Mouse (Mus musculus) CH12.LX (cell line): ENCODE measurements around the gene Gm21992. TPM values are rescaled to one million over a fixed set of nuclear protein-coding genes. Genes with fewer than 3 reads are reported as not detected.

Source experiments
- DNase-seq: peaks from one replicate; pipeline ENCODE4 v3.0.0-alpha.2; 2013; ENCODE audit errors: extremely low read depth
- H3K27ac ChIP-seq: 2 replicates; pipeline ENCODE4 v1.5.1; 2012; ENCODE audit warnings: low read depth, mild to moderate bottlenecking, control low read depth, moderate library complexity; ENCODE audit not compliant: insufficient read depth
- H3K27me3 ChIP-seq: replicated peaks from 2 replicates; pipeline ENCODE3; 2012; ENCODE audit warnings: inconsistent platforms
- H3K36me3 ChIP-seq, 2 experiments: replicated peaks in 1 of 2; 2 replicates each; pipeline versions ENCODE3 to v1.6.1; 2012; ENCODE audit warnings: inconsistent platforms in 1 of 2, low read length in 1 of 2, mild to moderate bottlenecking in 1 of 2, mixed read lengths in 1 of 2, moderate library complexity in 1 of 2; ENCODE audit not compliant: control insufficient read depth in 1 of 2, insufficient read depth in 1 of 2
- H3K4me1 ChIP-seq, 2 experiments: 2 replicates each; pipeline ENCODE4 v1.6.1; 2012; ENCODE audit warnings: inconsistent platforms in 1 of 2, moderate library complexity in 1 of 2; ENCODE audit not compliant: insufficient read depth in 2 of 2, control insufficient read depth in 1 of 2
- H3K4me2 ChIP-seq: 2 replicates; pipeline ENCODE4 v1.6.1; 2012; ENCODE audit warnings: low read depth, mild to moderate bottlenecking, control low read depth; ENCODE audit not compliant: poor library complexity, insufficient read depth, severe bottlenecking
- H3K4me3 ChIP-seq, 3 experiments: fragments of 150-350 bp in 1 of 3; sonication (generic) in 1 of 3; replicated peaks in 1 of 3; 2 replicates each; pipeline versions ENCODE3 to v1.5.1; 2011 to 2012; ENCODE audit warnings: low read depth in 2 of 3, low read length in 2 of 3, mild to moderate bottlenecking in 2 of 3, moderate library complexity in 2 of 3, control low read depth in 1 of 3, improper control_type of control experiment in 1 of 3, inconsistent platforms in 1 of 3, mixed read lengths in 1 of 3; ENCODE audit not compliant: poor library complexity in 1 of 3
- H3K79me2 ChIP-seq: replicated peaks from 2 replicates; pipeline ENCODE4 v1.6.1; 2012; ENCODE audit warnings: mild to moderate bottlenecking, moderate library complexity; ENCODE audit not compliant: control insufficient read depth, poor library complexity, insufficient read depth, severe bottlenecking; ENCODE audit errors: extremely low read depth
- H3K9ac ChIP-seq: 2 replicates; pipeline ENCODE4 v1.6.1; 2012; ENCODE audit warnings: low read depth, mild to moderate bottlenecking, control low read depth, moderate library complexity; ENCODE audit not compliant: insufficient read depth
- H3K9me3 ChIP-seq: replicated peaks from 2 replicates; pipeline ENCODE3; 2012; ENCODE audit warnings: low read length, inconsistent platforms, mixed read lengths
- CHD1 ChIP-seq: IDR thresholded peaks from 2 replicates; pipeline ENCODE4 v1.6.1; 2012; ENCODE audit warnings: low read depth, low read length, improper control_type of control experiment, inconsistent platforms
- CHD2 ChIP-seq: IDR thresholded peaks from 2 replicates; pipeline ENCODE4 v1.6.1; 2011; ENCODE audit warnings: low read length, improper control_type of control experiment
- E2F4 ChIP-seq: IDR thresholded peaks from 2 replicates; pipeline ENCODE4 v1.6.1; 2011; ENCODE audit warnings: low read depth, low read length, improper control_type of control experiment; ENCODE audit not compliant: insufficient replicate concordance
- ELF1 ChIP-seq: IDR thresholded peaks from 2 replicates; pipeline ENCODE4 v1.6.1; 2014; ENCODE audit warnings: low read depth, mild to moderate bottlenecking, inconsistent platforms, low read length, improper control_type of control experiment
- IRF4 ChIP-seq: IDR thresholded peaks from 2 replicates; pipeline ENCODE4 v1.6.1; 2014; ENCODE audit warnings: low read depth, mild to moderate bottlenecking, inconsistent platforms, low read length, improper control_type of control experiment
- JUN ChIP-seq: IDR thresholded peaks from 2 replicates; pipeline ENCODE4 v1.6.1; 2011; ENCODE audit warnings: low read depth, mild to moderate bottlenecking, low read length, improper control_type of control experiment, moderate library complexity; ENCODE audit not compliant: insufficient read depth
- JUND ChIP-seq: conservative IDR thresholded peaks from 2 replicates; pipeline ENCODE4 v1.6.1; 2011; ENCODE audit warnings: low read depth, low read length, improper control_type of control experiment
- KAT2A ChIP-seq: IDR thresholded peaks from 2 replicates; pipeline ENCODE4 v1.6.1; 2012; ENCODE audit warnings: low read length, improper control_type of control experiment, inconsistent platforms; ENCODE audit not compliant: insufficient replicate concordance
- MAX ChIP-seq: IDR thresholded peaks from 2 replicates; pipeline ENCODE4 v1.6.1; 2011; ENCODE audit warnings: low read length, improper control_type of control experiment
- MAZ ChIP-seq: IDR thresholded peaks from 2 replicates; pipeline ENCODE4 v1.6.1; 2012; ENCODE audit warnings: low read depth, mild to moderate bottlenecking, inconsistent platforms, low read length, improper control_type of control experiment, moderate library complexity
- MEF2A ChIP-seq: IDR thresholded peaks from 2 replicates; pipeline ENCODE4 v1.6.1; 2014; ENCODE audit warnings: low read depth, mild to moderate bottlenecking, inconsistent platforms, low read length, improper control_type of control experiment, borderline replicate concordance
- MYC ChIP-seq: IDR thresholded peaks from 2 replicates; pipeline ENCODE4 v1.6.1; 2011; ENCODE audit warnings: low read depth, mild to moderate bottlenecking, improper control_type of control experiment, low read length
- NELFE ChIP-seq: IDR thresholded peaks from 2 replicates; pipeline ENCODE4 v1.6.1; 2011; ENCODE audit warnings: low read depth, low read length, improper control_type of control experiment
- PAX5 ChIP-seq: IDR thresholded peaks from 2 replicates; pipeline ENCODE4 v1.6.1; 2012; ENCODE audit warnings: low read length, inconsistent platforms, mixed read lengths
- RCOR1 ChIP-seq: conservative IDR thresholded peaks from 2 replicates; pipeline ENCODE4 v1.6.1; 2012; ENCODE audit warnings: low read depth, mild to moderate bottlenecking, inconsistent platforms, low read length, improper control_type of control experiment
- SIN3A ChIP-seq: IDR thresholded peaks from 2 replicates; pipeline ENCODE4 v1.6.1; 2012; ENCODE audit warnings: low read length, improper control_type of control experiment, inconsistent platforms
- SMC3 ChIP-seq: IDR thresholded peaks from 2 replicates; pipeline ENCODE4 v1.6.1; 2011; ENCODE audit warnings: low read depth, low read length, improper control_type of control experiment
- UBTF ChIP-seq: IDR thresholded peaks from 2 replicates; pipeline ENCODE4 v1.6.1; 2012; ENCODE audit warnings: low read depth, mild to moderate bottlenecking, inconsistent platforms, low read length, improper control_type of control experiment, moderate library complexity
- USF1 ChIP-seq: IDR thresholded peaks from 2 replicates; pipeline ENCODE4 v1.6.1; 2014; ENCODE audit warnings: low read depth, mild to moderate bottlenecking, inconsistent platforms, low read length, improper control_type of control experiment
- USF2 ChIP-seq: conservative IDR thresholded peaks from 2 replicates; pipeline ENCODE4 v1.6.1; 2011; ENCODE audit warnings: low read depth, low read length, improper control_type of control experiment
- ZKSCAN1 ChIP-seq: IDR thresholded peaks from 2 replicates; pipeline ENCODE4 v1.6.1; 2012; ENCODE audit warnings: low read depth, inconsistent platforms, low read length, improper control_type of control experiment, borderline replicate concordance
- ZMIZ1 ChIP-seq: IDR thresholded peaks from 2 replicates; pipeline ENCODE4 v1.6.1; 2012; ENCODE audit warnings: low read depth, mild to moderate bottlenecking, inconsistent platforms, low read length, improper control_type of control experiment
- dilution Hi-C: fragments of 300-500 bp; cut with MboI; formaldehyde crosslinking; loops from 2 replicates; pipeline ENCODE4 v1.14.3; 2020; ENCODE audit warnings: low sequenced_read_pairs; ENCODE audit not compliant: extremely low pct_unique_long_range_greater_than_20kb, extremely low pct_ligation_motif_present
- in situ Hi-C: fragments of 300-500 bp; cut with MboI; formaldehyde crosslinking; loops from 3 replicates; pipeline ENCODE4 v1.14.3; 2019; ENCODE audit warnings: low sequenced_read_pairs, low pct_ligation_motif_present, low pct_unique_long_range_greater_than_20kb, mixed read lengths
- polyA plus RNA-seq: library from polyadenylated mRNA; unstranded; fragments of >175 nt; gene quantifications from 2 replicates; pipeline ENCODE4 v1.2.1, GENCODE M21; 2012; ENCODE audit warnings: low read depth; ENCODE audit not compliant: insufficient read length
- total RNA-seq, 2 experiments: library from RNA; depleted of rRNA; stranded (reverse); fragments of 300-350 nt in 1 of 2; fragments of >200 nt in 1 of 2; gene quantifications; 2 replicates each; pipeline ENCODE4 v1.2.3; 2012 to 2014

The Gm21992 gene
- total and polyA plus RNA-seq, 3 experiments: 3.9 to 44.3 (median 17.0) TPM

DNA sequence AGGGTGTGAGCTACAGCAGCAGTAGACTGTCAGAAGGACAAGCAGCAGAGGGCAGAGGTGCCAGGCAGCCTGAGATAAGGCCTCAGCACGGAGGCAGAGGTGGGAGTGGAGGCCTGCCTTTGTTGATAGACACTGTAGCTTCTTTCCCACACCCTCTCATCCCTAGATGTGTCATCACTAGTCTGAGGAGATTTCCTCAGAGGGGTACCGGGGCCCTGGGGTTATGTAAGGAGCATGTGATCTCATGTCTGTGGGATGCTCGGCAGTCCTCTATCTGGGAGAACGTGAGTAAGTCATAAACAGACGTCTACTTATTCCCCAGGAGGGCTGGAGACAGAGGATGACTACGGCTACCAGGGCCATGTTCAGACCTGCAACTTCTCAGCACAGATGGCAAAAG is 47.7 kb upstream of the Gm21992 start:
- Histone ChIP-seq H3K27ac (no peak overlapping the region), H3K9me3 (no peaks in the 10 kb centered on the region), H3K27me3 (peaks cover 81% of the 10 kb centered on the region), H3K79me2 (no peaks in the 10 kb centered on the region), H3K4me2 (no peak overlapping the region), H3K36me3 (no peaks in the 10 kb centered on the region), H3K4me1 (no peaks in the 10 kb centered on the region), H3K4me3 (no peak overlapping the region), H3K9ac (no peak overlapping the region)
- no peak for DNase-seq
- dilution Hi-C loops (no loop called here), in situ Hi-C loops (loop anchor here (25.0 kb wide), 2 partner anchors 222 to 372 kb away; partner anchors contain the start of genes 2010003K11Rik, Rce1 and Syt12)
- no peak for TF ChIP-seq SMC3
- TF ChIP-seq PAX5: no peak
- no peak for TF ChIP-seq JUND
- no peak for TF ChIP-seq USF1
- TF ChIP-seq E2F4: no peak
- no peak for TF ChIP-seq NELFE
- TF ChIP-seq ZMIZ1: no peak
- no peak for TF ChIP-seq RCOR1
- TF ChIP-seq SIN3A: no peak
- no peak for TF ChIP-seq ZKSCAN1
- no peak for TF ChIP-seq MAX
- no peak for TF ChIP-seq MEF2A
- TF ChIP-seq KAT2A: no peak
- TF ChIP-seq CHD2: no peak
- TF ChIP-seq UBTF: no peak
- no peak for TF ChIP-seq IRF4
- TF ChIP-seq ELF1: no peak
- no peak for TF ChIP-seq USF2
- no peak for TF ChIP-seq MYC
- no peak for TF ChIP-seq CHD1

- no peak for DNase-seq
- TF ChIP-seq MAZ: no peak
- TF ChIP-seq ZMIZ1: no peak
- no peak for TF ChIP-seq JUN
- TF ChIP-seq USF1: no peak
- peaks cover 56% of the 10 kb centered on the region for H3K27me3 ChIP-seq
- no peaks in the 10 kb centered on the region for H3K4me1 ChIP-seq
- H3K79me2 ChIP-seq: no peaks in the 10 kb centered on the region
- no peak overlapping the region for H3K4me3 ChIP-seq
- no peak overlapping the region for H3K27ac ChIP-seq
- H3K9ac ChIP-seq: no peak overlapping the region
- no peak overlapping the region for H3K4me2 ChIP-seq
- no peaks in the 10 kb centered on the region for H3K9me3 ChIP-seq
- in situ Hi-C loops (loop anchor here (25.0 kb wide), 2 partner anchors 219 to 369 kb away; partner anchors contain the start of genes 2010003K11Rik, Rce1 and Syt12), dilution Hi-C loops (no loop called here)
- no peaks in the 10 kb centered on the region for H3K36me3 ChIP-seq
Measured at GRCm38 (mm10) chr19:4855951-4856350, 44.5 kb upstream of the Gm21992 start.
